Mouse (Mus musculus): ENCODE measurements around the gene Hivep1. TPM values are rescaled to one million over a fixed set of nuclear protein-coding genes. Genes with fewer than 3 reads are reported as not detected.

Hivep1 gene
- 14.1 and 23.1 TPM in 2 replicates for total RNA-seq (2017)

GRCm38 (mm10) chr13:42051961-42052695 is at the start of gene Hivep1:
TSS of gene Hivep1 (plus strand) at chr13:42052021.
- no peak for ATAC-seq (replicated peaks in 1 of 2; ENCODE audit: insufficient read depth in 1 of 2, low FRiP score in 2 of 2, low TSS enrichment in 1 of 2, low read depth in 1 of 2, poor library complexity in 2 of 2, severe bottlenecking in 2 of 2)

GRCm38 (mm10) chr13:42015484-42016045 is 36.3 kb upstream of the Hivep1 start:
- ATAC-seq (replicated peaks in 1 of 2; ENCODE audit: insufficient read depth in 1 of 2, low FRiP score in 2 of 2, low TSS enrichment in 1 of 2, low read depth in 1 of 2, poor library complexity in 2 of 2, severe bottlenecking in 2 of 2): no peak

DNA sequence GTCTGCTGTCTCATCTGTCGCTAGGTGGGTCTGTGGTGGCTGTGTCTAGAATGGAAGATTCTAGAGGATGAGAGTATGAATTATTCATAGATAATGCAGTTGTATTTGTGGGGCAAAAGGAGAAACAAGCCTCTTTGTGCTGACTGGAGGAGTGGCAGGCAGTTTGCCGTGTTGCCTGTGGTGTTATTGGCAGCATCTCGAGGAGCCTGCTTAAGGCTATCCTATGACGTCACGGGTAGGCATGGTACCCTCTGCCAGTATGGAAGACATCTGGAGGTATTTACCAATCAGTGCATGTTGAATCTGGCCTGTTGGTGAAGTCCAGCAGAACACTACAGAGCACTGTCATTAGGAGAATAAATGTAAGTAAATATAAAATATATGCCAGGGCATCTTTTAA is 35.6 kb upstream of the Hivep1 start:
- ATAC-seq (replicated peaks in 1 of 2; ENCODE audit: insufficient read depth in 1 of 2, low FRiP score in 2 of 2, low TSS enrichment in 1 of 2, low read depth in 1 of 2, poor library complexity in 2 of 2, severe bottlenecking in 2 of 2): no peak

DNA sequence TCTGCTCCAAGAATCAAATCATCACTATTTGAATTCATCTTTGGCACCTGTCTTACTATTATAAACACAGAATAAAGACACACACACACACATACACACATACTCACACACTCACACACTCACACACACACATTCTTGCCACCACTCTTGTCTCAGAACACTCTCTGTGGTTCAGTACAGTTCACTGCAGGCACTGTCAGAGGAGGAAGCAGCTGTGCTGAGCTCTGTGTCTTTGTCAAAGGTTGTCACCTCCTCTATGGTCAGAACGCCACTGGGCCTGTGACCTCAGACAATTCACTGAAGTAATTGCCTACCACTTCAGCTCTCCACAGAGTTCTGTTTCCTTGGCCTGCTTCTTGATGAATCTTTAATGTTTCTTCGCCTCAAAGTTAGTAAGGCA is 33.5 kb upstream of the Hivep1 start:
- peak; percentile 87 to 94 for ATAC-seq (replicated peaks in 1 of 2; ENCODE audit: insufficient read depth in 1 of 2, low FRiP score in 2 of 2, low TSS enrichment in 1 of 2, low read depth in 1 of 2, poor library complexity in 2 of 2, severe bottlenecking in 2 of 2)

DNA sequence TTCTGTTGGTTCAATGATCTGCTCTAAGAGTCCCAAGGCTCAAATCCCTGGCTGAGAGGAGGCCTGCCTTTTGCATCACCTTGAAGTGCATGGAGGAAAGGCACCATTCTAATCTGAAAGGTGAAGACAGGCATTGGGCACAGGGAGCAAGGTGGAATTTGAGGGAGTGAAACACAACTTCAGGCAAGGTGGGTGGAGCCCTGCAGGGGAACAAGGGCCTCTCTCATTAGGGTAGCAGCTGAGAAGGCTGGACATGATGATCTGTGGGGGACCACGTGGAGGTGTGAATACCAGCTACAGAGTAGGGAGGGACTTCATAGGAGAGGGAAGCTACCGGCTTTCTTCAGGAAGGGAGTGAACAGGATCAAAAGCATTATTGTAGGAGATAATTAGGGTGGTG is 10.6 kb upstream of the Hivep1 start:
- ATAC-seq (replicated peaks in 1 of 2; ENCODE audit: insufficient read depth in 1 of 2, low FRiP score in 2 of 2, low TSS enrichment in 1 of 2, low read depth in 1 of 2, poor library complexity in 2 of 2, severe bottlenecking in 2 of 2): no peak

DNA sequence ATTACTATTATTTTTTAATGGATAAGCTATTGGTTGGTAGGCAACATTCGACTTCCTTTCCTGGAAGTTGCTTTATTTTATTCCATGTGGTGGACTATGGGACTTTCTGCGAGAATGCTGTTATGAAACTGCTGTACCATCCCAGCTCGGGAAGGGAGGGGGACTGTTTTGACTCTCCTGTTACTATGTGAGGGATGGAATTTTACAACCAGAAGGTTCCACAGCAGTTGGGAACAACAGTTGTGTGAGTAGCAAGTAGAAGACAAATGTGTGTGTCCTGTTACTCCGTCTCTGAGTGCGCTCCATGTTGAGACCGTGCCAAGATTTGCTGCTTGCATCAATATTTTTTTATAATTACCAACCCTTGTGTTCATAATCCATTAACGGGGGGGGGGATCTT is 8.4 kb upstream of the Hivep1 start:
- ATAC-seq (replicated peaks in 1 of 2; ENCODE audit: insufficient read depth in 1 of 2, low FRiP score in 2 of 2, low TSS enrichment in 1 of 2, low read depth in 1 of 2, poor library complexity in 2 of 2, severe bottlenecking in 2 of 2): no peak

DNA sequence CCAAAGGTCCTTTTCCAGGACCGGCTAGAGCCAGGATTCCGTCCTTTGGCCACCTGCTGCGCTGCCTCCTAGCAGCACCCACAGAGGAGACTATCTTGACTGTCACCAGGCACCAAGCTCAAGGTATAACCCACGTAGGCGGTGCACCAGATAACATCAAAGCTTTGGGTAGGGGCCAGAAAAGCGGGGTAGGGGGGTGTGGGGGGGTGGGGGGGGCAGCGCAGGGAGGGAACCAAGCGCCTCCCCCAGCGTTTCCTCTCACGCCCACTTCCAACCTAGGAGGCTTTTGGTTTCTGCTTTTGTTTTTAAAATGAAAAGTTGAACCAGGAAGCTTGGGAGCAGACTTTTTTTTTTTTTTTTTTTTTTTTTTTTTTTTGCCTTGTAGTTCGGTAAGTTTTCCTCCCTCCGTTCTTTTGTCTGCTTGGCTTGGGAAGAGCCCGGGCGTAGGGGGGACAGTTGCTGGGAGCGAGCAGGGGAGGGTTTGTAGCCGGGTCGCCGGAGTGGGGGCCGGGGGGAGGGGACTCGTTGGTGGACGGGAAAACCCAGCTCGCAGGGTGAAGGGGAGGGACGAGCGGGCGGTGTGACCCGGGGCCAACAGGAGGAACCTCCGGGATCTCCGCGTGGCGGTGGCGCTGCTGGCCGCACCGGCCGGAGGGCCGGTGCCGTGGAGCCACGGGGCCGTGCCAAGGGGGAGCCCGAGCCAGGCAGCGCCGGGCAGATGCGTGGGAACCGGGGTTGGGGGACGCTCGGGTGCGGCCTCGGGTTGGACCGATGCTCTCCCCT is 2.6 kb upstream of the Hivep1 start:
- ATAC-seq (replicated peaks in 1 of 2; ENCODE audit: insufficient read depth in 1 of 2, low FRiP score in 2 of 2, low TSS enrichment in 1 of 2, low read depth in 1 of 2, poor library complexity in 2 of 2, severe bottlenecking in 2 of 2): peak in 1 of 2 experiments; percentile 4; a peak in 1 of 4 replicates

DNA sequence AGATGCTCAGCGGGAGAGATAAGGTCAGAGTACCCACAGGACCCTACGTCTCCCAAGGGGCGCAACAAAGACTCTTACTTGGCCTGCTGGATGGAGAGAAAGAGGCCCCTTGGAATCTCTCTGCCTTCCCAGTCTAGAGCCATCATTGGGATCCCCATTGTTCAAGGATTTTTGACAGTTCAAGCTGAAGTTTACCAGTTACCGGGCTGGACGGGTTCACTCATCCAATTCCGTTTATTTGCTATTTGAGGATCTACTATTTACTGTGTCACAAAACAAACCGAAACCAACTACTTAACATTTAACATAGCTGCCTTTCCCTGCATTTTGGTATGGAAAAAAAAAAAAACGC is 2.1 kb upstream of the Hivep1 start:
- ATAC-seq (replicated peaks in 1 of 2; ENCODE audit: insufficient read depth in 1 of 2, low FRiP score in 2 of 2, low TSS enrichment in 1 of 2, low read depth in 1 of 2, poor library complexity in 2 of 2, severe bottlenecking in 2 of 2): no peak

- ATAC-seq (replicated peaks in 1 of 2; ENCODE audit: insufficient read depth in 1 of 2, low FRiP score in 2 of 2, low TSS enrichment in 1 of 2, low read depth in 1 of 2, poor library complexity in 2 of 2, severe bottlenecking in 2 of 2): no peak
Observed at GRCm38 (mm10) chr13:42050160-42050559, 1.7 kb upstream of the Hivep1 start.

DNA sequence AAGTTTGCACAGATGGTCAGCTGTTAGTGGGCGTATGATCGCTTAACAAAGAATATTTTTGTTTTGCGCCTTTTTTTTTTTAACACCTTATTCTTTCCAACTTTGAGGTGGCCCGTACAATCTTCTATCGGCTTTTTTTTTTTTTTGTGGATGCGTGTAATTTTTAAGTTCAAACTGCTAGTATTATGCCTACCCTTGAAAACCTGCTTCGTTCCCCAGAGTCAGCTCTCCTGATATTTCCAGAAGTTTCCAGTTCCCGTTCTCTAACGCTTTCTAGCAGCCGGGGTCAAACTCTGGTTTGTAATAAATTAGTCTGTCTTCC is 980 bp upstream of the Hivep1 start:
- no peak for ATAC-seq (replicated peaks in 1 of 2; ENCODE audit: insufficient read depth in 1 of 2, low FRiP score in 2 of 2, low TSS enrichment in 1 of 2, low read depth in 1 of 2, poor library complexity in 2 of 2, severe bottlenecking in 2 of 2)

GRCm38 (mm10) chr13:42051202-42051906 is 467 bp upstream of the Hivep1 start:
- peak; percentile 72 to 79 for ATAC-seq (replicated peaks in 1 of 2; ENCODE audit: insufficient read depth in 1 of 2, low FRiP score in 2 of 2, low TSS enrichment in 1 of 2, low read depth in 1 of 2, poor library complexity in 2 of 2, severe bottlenecking in 2 of 2)

- ATAC-seq (replicated peaks in 1 of 2; ENCODE audit: insufficient read depth in 1 of 2, low FRiP score in 2 of 2, low TSS enrichment in 1 of 2, low read depth in 1 of 2, poor library complexity in 2 of 2, severe bottlenecking in 2 of 2): peak; percentile 39 to 56
Observed at GRCm38 (mm10) chr13:42052696-42053541, 1.1 kb downstream of the Hivep1 start.

DNA sequence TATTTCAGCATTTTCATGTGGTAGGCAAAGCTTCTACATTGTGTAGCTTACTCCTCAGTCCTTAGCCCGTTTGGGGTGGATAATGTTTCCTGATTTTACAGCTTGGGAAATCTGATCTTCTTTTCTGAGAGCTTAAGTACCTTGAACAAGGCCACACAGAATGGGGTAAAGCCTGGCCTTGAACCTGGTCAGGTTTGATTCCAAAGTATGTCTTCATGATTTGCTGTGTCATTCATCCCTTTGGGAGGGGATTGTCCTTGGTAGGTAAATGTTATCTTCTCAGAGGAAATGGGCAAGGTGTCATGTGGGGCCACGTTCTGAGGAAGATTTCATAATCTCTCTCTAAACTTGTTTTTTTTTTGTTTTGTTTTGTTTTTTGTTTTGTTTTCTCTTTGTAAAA is 1.8 kb downstream of the Hivep1 start:
- no peak for ATAC-seq (replicated peaks in 1 of 2; ENCODE audit: insufficient read depth in 1 of 2, low FRiP score in 2 of 2, low TSS enrichment in 1 of 2, low read depth in 1 of 2, poor library complexity in 2 of 2, severe bottlenecking in 2 of 2)

DNA sequence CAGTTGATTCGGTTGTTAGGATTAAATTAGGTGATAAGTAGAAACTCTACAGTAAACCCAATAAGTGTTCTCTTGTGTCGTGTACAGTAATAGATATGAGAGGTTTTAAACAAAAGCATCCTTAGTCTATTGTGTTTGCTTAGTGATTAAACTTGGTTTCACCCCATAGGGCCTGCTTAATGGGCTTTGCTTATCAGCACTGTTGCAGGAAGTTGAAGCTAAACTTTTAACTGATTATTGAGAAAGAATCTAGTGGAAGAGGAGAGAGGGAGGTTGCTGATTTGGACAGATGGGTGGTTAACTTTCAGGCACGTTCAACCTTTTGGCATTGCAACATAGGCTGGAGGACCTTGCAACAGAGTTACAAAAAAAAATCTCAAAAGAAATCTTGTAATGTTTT is 2.3 kb downstream of the Hivep1 start:
- ATAC-seq (replicated peaks in 1 of 2; ENCODE audit: insufficient read depth in 1 of 2, low FRiP score in 2 of 2, low TSS enrichment in 1 of 2, low read depth in 1 of 2, poor library complexity in 2 of 2, severe bottlenecking in 2 of 2): no peak

- ATAC-seq (replicated peaks in 1 of 2; ENCODE audit: insufficient read depth in 1 of 2, low FRiP score in 2 of 2, low TSS enrichment in 1 of 2, low read depth in 1 of 2, poor library complexity in 2 of 2, severe bottlenecking in 2 of 2): no peak
Observed at GRCm38 (mm10) chr13:42056712-42057332, 5.0 kb downstream of the Hivep1 start.

- ATAC-seq (replicated peaks in 1 of 2; ENCODE audit: insufficient read depth in 1 of 2, low FRiP score in 2 of 2, low TSS enrichment in 1 of 2, low read depth in 1 of 2, poor library complexity in 2 of 2, severe bottlenecking in 2 of 2): peak; percentile 88 to 96
Observed at GRCm38 (mm10) chr13:42060846-42061630, 9.2 kb downstream of the Hivep1 start.

All from hematopoietic stem cell, adult 5-6 weeks (primary cell).